In genomic region chr1:191945341-191945740, GRCm38 (mm10) we compare ENCODE assay signal across 17 mouse cellular contexts. TPM values are rescaled to one million over a fixed set of nuclear protein-coding genes. Genes with fewer than 3 reads are reported as not detected.
"Had no signal": no experiment of that assay in that cellular context is flagged by ENCODE, and none has a peak within 500 bp of the region (broad histone marks: within the 10 kb centered on the region; RNA-seq: fewer than 3 reads in every experiment).

No protein-coding gene starts in this region.

- H3K9ac ChIP-seq: limb, embryonic 12.5 days; lung, embryonic 15.5 days; midbrain, embryonic 15.5 days; neural tube, embryonic 12.5 days had no signal

- H3K4me3 ChIP-seq: limb, embryonic 12.5 days; lung, embryonic 15.5 days; megakaryocyte, embryonic 14.5 days; midbrain, embryonic 15.5 days; neural tube, embryonic 12.5 days had no signal

- H3K9me3 ChIP-seq: limb, embryonic 12.5 days; lung, embryonic 15.5 days; megakaryocyte, embryonic 14.5 days; midbrain, embryonic 15.5 days; neural tube, embryonic 12.5 days had no signal

- H3K4me2 ChIP-seq: limb, embryonic 12.5 days; liver, embryonic 11.5 days; lung, embryonic 15.5 days; midbrain, embryonic 11.5 days; midbrain, embryonic 15.5 days; neural tube, embryonic 12.5 days had no signal

- H3K4me1 ChIP-seq: limb, embryonic 12.5 days; lung, embryonic 15.5 days; midbrain, embryonic 15.5 days; neural tube, embryonic 12.5 days had no signal

- H3K27me3 ChIP-seq: limb, embryonic 12.5 days; lung, embryonic 15.5 days; midbrain, embryonic 15.5 days; neural tube, embryonic 12.5 days had no signal

- H3K27ac ChIP-seq: kidney, postnatal 0 days; limb, embryonic 12.5 days; lung, embryonic 15.5 days; macrophage; midbrain, embryonic 15.5 days; neural tube, embryonic 12.5 days; stomach, postnatal 0 days had no signal

- H3K36me3 ChIP-seq: limb, embryonic 12.5 days; lung, embryonic 15.5 days; midbrain, embryonic 15.5 days; neural tube, embryonic 12.5 days had no signal

- ATAC-seq: midbrain, embryonic 15.5 days had no signal

- DNase-seq: kidney, postnatal 36 days; layer of hippocampus, adult 9-11 months; layer of hippocampus, postnatal 36 days; lung, postnatal 14 days; thymus, adult 2 months; thymus, postnatal 25 days had no signal

RNA-seq across cellular contexts. Expression of gene Rd3, which starts 31.8 kb away (rescaled TPM):
- total RNA-seq: monocyte, adult 5-6 weeks had no signal
